Mouse (Mus musculus) mouse trophoblast stem cell (cell line): Measurements from ENCODE around the gene Armc10.
"Not testable (repeated sequence)": the region's sequence is repeated elsewhere in the genome, so short reads cannot be mapped to it uniquely, and the experiment has no call there.

Experiments
- in situ Hi-C, 2 experiments: fragments of 300-500 bp; cut with MseI, MboI; formaldehyde crosslinking; loops; 2 replicates in 1 of 2; 3 replicates in 1 of 2; pipeline ENCODE4 v1.15.1; 2025

The Armc10 gene

DNA sequence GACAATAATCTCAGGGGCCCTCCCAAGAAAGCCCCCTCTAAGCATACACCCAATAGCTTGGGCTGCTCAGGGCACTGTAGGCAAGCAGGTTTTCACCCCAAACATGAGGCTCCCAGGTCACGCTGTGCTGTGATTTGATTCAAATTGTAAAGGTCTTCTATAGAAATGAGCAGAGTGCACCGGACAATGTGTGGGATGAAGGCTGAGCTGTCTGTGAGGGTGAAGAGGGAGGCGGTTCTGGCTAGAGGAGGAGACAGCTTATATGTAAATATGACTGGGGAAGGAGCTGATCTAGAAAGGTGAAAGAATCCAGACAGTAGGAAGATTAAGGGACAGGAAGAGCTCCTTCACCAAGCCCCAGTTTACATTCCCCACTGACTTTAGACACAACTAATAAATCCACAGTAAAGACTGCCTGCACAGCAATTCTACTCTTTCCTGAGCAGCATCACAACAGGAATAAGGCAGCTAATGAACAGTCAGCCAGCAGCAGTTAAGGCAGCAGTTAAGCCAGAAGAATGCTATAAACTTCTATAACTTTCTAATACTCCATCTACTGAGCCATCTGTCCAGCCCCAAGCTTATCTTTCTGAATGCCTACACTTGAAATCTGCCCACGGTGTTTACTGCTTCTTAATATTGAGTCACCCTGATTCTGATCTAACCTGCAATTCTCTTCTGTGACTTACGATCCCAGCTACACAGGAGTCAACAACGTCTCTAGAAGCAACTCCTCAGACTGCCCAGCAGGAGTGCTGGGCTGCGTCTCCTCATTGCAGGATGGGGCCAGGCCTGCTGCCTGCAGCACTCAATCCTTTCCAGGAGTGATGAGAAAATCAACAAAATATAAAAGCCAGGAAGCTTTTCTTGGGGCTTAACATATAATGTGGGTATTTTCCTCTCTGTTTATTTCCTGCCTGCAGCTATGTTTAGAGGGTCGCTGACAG, 21.9 kb downstream of the Armc10 start:
- in situ Hi-C loops: loop anchor here (5.0 to 10.0 kb wide), 2 partner anchors 65 to 67 kb away; partner anchors contain the start of gene Pmpcb (in 1 of the 2)

DNA sequence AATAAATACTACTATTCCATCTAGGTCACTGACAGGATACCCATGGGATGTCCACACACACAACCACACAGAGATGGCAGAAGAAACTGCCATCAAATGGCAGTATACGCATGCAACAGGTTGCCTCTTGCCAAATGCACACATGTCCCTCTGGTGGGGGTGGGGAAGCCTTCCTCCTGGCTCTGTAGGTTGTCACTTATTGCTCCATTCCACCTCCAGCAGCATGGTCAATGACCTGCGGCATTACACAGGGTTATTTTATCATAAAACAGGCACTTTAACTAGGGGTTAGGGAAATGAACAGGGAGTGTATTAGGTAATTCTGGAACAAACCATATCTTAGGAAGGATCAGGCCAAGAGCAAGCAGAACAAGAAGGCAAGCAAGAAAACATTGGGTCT, 23.7 kb downstream of the Armc10 start:
- in situ Hi-C loops: loop anchor here (5.0 to 10.0 kb wide), 2 partner anchors 63 to 65 kb away; partner anchors contain the start of gene Pmpcb (in 1 of the 2)

DNA sequence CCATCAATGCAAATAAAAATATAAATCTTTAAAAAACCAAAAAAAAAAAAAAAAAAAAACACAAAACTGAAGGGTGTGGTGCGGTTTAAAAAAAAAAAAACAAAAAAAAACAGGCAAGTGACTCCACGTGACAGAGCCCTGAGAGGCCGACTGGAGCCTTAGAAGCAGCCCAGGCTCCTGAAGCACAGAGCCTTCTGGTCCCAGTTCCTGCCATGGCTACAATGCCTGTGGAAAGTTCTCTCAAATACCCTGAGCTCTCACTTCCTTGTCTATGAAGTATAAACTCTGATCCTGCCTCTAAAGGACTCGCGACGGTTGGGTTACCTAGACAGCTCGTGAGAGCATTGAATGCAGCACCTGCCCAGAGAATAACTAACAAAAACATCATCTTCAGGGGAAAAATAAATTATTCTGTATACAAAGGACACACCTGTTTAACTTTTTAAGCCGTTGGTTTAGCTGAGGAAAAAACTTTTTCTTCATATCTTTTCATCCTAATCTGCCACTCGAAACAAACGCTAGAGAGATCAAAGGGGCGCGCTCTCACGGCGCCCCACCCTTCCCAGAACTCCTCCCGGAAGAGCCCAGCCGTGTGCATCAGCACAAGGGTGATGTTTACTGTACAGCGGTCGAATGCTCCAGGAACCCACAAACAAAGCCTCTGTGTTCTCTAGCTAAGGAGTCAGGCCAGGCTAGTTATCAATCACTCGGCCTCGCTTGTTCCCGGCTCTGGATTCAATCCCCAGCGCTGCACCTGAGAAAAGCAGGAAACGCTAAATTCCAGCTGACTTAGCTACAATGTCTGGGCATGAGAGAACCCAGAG, 27.4 kb downstream of the Armc10 start:
- in situ Hi-C loops: no loop called here

DNA sequence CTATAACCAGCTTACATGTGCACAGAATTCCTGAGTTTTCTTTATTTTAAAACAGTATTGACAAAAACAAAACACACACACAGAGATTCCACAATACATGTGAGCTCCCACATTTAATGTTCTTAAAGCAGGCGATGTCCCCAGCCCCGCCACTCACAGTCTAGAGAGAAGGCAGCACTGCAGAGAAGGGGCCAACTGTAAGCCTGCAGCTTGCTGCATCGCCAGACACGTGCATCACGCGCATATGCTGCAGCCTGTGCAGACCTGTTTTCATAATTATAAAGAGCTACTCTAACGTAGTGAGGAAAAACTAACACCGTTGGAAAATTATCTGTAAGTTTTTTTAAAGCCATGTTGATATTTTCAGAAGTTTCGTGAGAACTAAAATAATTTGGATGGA, 28.1 kb downstream of the Armc10 start:
- in situ Hi-C loops: no loop called here

DNA sequence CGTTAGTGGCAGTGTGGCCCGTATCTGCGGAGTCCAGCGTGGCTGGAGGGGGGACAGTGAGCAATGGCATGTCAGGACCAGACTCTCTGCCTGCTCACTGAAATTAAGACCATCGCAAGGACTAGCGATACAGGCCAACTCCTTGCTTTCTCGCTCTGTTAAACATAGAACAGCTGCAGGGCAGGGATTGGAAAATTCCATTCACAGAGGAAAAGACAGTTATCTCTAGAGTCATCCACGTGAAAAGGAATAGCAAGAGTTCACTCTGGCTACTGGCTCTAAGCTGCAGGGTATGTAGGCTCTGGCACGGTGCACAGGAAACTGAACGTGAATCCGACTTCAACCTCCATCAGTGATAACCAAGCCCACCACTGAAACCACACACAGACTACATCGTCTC, 29.4 kb downstream of the Armc10 start:
- in situ Hi-C loops: no loop called here

DNA sequence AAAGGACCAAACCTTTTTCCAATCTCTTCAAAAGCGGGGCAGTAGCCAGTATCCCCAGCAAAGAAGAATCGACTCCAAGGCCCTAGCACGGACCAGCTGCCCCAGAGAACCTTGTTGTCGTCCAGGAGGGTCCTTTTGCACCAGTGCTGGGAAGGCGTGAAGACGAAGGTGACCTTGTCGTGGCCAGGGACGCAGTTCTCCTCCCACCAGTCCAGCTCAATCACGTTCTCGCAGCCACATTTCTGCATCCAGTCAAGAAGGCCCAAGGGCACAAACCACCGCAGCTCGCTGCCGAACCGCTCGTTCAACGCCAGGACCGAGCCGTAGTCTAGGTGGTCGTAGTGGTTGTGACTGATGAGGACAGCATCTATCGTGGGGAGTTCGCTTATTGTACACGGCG, 29.9 kb downstream of the Armc10 start:
- in situ Hi-C loops: no loop called here

DNA sequence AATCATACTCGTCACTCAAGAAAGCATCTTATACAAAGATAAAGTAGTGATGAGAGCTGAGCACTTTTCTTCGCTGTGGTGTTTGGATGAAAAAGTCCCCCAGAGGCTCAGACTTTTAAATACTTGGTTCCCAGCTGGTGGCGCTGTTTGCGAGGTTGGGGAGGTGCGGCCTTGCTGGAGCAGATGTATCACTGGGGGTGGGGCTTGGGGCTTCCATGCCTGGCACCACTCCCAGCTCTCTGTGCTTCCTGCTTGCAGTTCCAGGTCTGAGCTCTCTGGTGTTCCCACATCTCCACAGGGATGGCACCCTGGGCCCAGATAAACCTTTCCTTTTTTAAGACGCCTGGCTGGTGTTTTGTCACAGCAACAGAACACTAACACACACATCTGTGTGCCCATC, 32.3 kb downstream of the Armc10 start:
- in situ Hi-C loops: no loop called here

DNA sequence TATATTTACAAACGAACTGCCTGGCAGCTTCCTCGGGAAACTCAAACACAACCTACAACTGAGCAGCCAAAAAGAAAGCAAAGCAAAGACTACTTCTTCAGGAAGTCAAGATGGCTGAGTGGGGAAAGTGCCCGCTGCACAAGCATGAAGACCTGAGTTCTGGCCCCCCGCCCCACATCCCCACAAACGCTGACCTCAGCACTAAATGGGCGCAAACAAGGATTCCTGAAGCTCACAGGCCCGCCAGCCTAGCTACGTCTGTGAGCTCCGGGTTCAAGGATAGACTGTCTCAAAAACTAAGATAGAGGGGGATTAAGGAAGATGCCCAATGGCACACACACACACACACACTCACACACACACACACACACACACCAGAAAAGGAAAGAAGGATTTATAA, 32.8 kb downstream of the Armc10 start:
- in situ Hi-C loops: no loop called here

DNA sequence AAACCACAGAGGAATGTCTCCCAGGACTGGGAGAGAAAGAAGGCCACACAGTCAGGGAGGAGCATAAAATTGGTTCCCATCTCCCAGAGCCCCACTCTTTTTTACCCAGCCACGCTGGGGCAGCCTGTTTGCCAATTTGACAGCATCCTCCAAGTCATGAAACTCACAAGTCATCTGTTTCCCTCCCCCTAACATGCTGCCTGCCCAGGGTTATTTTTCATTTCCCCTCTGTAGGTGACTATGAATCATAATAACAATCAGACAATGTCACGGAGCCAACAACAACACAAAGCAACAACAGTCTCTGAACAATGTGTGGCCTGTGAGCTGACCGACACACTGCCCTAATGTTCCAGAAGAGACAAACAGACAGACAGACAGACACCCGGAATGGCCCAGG, 34.4 kb downstream of the Armc10 start:
- in situ Hi-C loops: no loop called here

DNA sequence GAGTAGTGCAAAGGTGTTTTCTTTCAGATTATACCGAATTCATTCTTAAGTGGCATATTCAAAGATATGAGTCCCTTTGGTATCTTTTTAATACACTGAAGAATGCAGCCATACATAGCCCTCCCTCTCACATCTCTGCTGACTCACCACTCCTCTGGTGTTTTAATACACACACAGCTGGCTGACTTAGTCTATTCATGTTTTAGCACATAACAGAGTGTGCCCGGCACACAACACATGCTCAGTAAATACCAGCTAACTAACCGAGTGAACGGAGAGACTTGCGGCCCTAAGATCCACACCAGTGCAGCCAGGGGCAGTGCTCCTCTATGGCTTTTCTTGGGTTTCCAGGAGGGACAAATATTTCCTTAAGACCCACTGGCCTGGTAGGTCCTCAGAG, 35.3 kb downstream of the Armc10 start:
- in situ Hi-C loops: no loop called here

DNA sequence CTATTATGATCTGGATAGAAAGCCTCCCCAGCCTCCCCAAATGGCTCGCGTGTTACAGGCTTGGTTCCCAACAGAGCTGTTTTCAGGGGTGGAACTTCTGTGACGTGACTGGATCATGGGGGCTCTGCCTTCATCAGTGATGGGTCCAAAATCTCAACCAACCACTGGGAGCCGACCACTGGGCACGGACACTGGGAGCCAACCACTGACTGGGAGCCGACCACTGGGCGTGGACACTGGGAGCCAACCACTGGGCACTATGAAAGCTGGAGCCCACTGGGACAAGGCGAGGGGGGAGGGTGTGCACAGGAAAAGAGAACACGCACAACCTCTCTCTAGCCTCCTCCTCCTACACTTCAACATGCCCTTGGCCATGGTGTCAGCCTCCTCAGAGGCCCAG, 38.2 kb downstream of the Armc10 start:
- in situ Hi-C loops: no loop called here

DNA sequence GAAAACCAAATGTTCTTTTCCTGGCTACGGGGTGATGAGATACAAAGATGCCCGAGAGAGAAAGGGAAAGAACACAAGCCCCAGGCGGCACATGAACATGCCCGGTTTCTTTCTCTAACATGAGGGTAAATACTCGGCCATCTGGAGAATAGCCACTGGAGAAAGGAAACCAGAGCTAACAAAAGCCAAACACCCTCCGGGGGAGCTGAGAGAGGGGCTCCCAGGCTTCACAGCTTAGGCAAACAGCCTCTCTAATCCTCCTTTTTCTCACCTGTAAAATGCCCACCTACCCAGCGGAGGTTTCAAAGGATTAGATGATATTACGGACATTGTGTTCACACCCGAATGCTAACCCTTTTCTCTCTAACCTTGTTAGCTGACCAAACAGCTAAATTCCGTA, 39.4 kb downstream of the Armc10 start:
- in situ Hi-C loops: no loop called here

DNA sequence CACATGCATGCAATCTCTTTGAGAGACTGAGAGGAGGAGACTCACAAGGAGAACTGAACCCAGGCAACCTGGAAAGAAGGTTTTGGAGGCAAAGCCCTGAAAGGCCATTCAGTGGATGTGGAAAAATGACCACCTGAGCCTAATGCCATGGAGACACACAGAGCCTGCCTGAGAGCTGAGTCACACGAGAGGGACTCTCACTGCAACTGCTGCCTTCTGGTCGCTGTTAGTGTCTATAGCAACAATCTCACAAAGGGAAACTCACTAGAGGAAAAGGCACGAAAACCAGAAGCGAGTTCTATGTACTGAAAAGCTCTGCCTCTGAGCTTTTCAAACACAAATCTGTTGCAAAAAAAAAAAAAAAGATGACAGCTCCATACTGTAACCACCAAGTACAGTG, 41.4 kb downstream of the Armc10 start:
- in situ Hi-C loops: no loop called here

DNA sequence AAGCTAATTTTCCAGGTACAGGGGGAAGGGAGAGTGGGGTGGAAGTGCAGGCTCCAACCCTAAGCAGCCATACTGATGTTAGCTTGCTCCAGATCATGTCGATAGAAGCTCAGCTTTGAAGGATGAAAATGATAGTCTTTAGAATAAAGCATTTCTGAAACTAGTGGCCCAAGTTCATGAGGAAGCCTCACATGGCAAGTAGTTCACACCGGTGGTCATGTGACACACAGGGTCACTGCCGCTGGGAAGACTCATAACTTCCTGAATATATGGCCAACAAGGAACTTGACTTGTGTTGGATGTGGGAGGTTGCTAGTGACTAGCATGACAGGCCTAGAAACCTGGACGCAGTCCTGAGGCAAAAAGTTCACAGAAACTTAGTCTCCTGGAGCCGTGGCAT, 46.6 kb downstream of the Armc10 start:
- in situ Hi-C loops: no loop called here

DNA sequence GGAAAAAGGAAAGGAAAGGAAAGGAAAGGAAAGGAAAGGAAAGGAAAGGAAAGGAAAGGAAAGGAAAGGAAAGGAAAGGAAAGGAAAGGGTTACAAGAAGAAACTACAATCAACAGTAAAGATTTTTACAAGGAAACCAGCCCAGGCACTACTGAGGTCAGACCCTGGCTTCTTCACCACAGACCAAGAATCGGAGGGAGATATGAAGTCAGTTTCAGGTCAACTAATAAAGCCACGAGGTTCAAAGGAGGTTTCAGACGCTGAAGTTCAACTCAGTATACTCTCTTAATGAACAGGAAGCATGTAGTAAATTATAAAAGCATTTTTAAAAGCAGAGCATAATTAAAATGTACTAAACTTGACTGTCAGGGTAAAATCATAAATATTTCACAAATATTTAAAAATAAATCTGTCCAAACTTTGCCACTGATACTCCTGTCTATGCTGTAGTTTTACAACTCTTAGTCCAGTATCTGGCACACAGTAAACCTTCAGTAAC, 47.8 kb downstream of the Armc10 start:
- in situ Hi-C loops: no loop called here

DNA sequence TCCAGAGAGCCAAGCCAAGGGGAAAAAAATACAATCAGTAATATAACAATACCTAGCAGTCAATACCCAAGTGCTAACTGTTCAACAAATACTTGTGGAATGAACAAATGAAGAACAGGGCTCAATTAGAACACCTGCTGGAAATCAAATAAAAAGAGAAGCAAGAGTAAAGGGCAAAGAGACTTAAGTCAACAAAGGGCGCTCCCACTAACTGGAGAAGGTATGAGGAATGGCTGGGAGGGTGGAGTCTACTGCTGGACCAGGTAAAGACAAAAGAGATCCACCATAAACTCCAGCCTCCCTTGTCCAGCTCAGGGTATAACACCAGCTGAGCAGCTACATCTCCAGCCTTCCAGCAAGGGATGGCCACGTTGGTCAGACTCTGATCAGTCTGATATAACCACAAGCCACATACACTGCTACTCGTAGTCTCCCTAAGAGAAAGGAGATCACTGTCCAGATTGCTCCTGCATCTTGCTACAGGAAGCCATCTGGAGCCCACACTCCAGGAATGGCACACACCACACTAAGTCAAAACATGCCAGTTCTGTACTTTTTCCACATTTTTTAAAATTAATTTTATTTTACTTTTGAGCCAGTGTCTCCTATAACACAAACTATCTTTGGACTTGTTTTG, 49.4 kb downstream of the Armc10 start:
- in situ Hi-C loops: no loop called here

DNA sequence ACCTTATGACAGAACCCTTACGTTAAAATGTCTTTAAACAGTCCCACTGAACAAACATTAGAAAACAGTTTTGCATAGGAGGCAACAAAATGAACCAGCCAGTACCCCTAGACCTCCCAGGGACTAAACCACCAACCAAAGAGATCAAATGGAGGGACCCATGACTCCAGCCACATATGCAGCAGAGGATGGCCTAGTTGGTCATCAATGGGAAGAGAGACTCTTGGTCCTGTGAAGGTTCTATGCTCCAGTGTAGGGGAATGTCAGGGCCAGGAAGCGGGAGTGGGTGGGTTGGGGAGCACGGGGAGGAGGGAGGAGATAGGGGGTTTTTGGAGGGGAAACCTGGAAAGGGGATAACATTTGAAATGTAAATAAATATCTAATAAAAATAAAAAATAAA, 53.9 kb downstream of the Armc10 start:
- in situ Hi-C loops: not testable (repeated sequence)

DNA sequence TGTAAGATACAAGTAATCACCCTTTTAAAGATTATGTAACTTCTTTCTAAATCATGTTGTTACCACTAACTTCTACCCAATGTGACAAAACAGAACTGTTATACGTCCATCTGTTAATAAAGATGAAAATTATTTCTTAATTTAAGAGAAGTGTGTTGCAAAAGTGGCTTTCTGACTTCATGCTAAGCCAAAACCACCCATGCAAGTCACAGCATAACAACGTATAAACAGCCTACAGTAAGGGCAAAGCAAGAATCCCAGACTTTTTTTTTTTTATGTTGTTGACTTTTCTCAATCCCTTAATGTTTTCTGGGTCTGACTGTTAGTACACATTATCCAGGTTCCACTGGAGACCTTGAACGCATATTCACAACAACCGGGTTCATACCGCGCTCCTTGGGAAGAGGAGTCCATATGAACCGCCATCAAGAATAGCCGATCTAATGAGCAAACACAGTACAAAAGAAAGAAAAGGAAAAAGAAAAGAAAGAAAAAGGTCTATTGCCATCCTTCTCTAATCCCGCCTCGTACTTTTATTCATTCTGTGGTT, 54.7 kb downstream of the Armc10 start:
- in situ Hi-C loops: no loop called here

DNA sequence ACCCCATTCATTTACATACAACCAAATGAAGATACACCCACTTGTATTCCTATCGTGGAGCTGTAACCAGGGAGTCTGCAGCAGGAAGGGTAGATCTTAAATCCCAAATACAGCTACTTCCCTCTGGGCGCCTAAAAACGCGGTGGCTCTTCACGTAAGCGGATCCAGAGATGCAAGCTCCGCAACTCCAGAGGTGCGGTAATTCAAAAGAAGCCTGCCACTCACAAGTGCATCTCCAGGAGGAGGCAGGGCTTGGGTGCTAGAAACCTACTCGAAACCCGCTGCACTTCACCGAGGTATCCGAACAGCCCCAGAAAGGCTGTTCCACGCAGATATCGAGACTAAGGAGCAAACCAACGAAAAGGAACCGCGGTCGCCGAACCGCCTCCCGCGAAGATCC, 55.3 kb downstream of the Armc10 start:
- in situ Hi-C loops: no loop called here

DNA sequence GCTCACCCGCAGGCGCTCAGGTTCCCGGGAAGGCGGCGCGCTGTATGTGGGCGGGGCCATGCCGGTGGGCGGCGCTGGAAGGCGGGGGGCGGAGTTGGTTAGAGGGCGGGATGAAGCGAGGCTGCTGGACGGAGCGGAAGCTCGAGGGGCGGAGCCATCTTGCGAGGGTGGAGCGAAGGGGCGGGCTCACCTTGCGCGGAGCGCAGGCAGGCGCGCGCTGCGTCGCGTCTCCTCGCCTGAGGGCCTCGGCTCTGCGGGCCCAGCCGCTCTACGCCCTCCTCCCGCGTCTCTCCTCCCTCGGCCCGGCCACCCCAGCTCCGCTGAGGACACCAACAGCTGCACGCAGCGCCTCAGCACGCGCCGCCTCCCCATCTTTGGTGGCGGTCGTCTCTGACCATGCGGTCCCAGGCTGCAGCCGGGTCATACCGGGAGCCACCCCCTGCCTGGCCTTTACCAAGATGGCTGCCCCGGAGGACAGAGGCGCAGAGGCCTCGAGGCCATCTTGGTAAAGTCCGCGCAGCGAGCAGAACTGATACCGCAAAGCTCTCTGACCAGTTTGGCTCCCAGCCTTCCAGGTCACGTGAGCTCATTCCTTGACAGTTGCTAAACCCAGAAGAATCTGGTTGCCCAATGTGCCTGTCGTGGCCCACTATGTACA, 55.9 kb downstream of the Armc10 start, which contains the start of gene Napepld:
Napepld (minus strand) TSS at position 46 of the 658 bp plus-strand sequence.
- in situ Hi-C loops: no loop called here

DNA sequence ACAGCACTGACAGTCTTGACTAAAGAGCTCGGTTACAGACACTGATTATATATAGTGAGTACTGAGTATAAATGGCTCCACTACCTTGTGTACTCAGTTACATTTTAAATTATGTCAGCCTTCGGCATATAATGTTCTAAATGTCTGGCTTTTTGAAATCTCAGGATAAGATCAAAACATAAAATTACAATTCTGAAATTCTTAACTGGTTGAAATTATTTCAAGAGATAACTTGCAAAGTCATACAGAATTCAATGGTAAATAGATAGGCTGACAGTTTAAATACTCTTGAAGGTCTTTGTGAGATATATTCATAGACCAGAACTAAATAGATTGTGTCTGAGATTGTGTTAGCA, 56.4 kb downstream of the Armc10 start:
- in situ Hi-C loops: no loop called here
